Mouse (Mus musculus) neural tube, embryonic 14.5 days (tissue): ENCODE results near the gene Pcmt1. TPM values are rescaled to one million over a fixed set of nuclear protein-coding genes. Genes with fewer than 3 reads are reported as not detected.

ENCODE experiments used
- ATAC-seq: fragments of 200-750 bp; cut with Nextera tagmentation; 2 replicates; pipeline ENCODE4 v1.8.0; 2017; ENCODE audit warnings: low read depth, mild to moderate bottlenecking, moderate TSS enrichment, moderate library complexity
- H3K27ac ChIP-seq: fragments of 300-500 bp; sonication (generic); 2 replicates; pipeline ENCODE4 v1.5.1; 2014; ENCODE audit warnings: low read depth, mild to moderate bottlenecking, control low read depth, low read length, moderate library complexity, mixed read lengths
- H3K27me3 ChIP-seq: fragments of 300-500 bp; sonication (generic); 2 replicates; pipeline ENCODE4 v1.6.1; 2014; ENCODE audit warnings: low read length; ENCODE audit not compliant: control insufficient read depth, insufficient read depth
- H3K36me3 ChIP-seq: fragments of 300-500 bp; sonication (generic); 2 replicates; pipeline ENCODE4 v1.6.1; 2014; ENCODE audit warnings: low read length, mixed read lengths; ENCODE audit not compliant: control insufficient read depth, insufficient read depth
- H3K4me1 ChIP-seq: fragments of 300-500 bp; sonication (generic); 2 replicates; pipeline ENCODE4 v1.6.1; 2014; ENCODE audit warnings: low read length; ENCODE audit not compliant: control insufficient read depth, insufficient read depth
- H3K4me2 ChIP-seq: fragments of 300-500 bp; sonication (generic); 2 replicates; pipeline ENCODE4 v1.6.1; 2014; ENCODE audit warnings: mild to moderate bottlenecking, low read depth, low read length, control low read depth
- H3K4me3 ChIP-seq: fragments of 300-500 bp; sonication (generic); 2 replicates; pipeline ENCODE4 v1.5.1; 2014; ENCODE audit warnings: low read depth, low read length, control low read depth, mixed read lengths
- H3K9ac ChIP-seq: fragments of 300-500 bp; sonication (generic); replicated peaks from 2 replicates; pipeline ENCODE4 v1.6.1; 2014; ENCODE audit warnings: low read depth, mild to moderate bottlenecking, control low read depth, low read length, mixed read lengths
- H3K9me3 ChIP-seq: fragments of 300-500 bp; sonication (generic); 2 replicates; pipeline ENCODE4 v1.6.1; 2016; ENCODE audit warnings: low read length; ENCODE audit not compliant: control insufficient read depth
- WGBS: fragments of 180-500 bp; shearing (Covaris S2); extraction: QIAGEN DNeasy Blood & Tissue Kit; methylation state at CpG from one replicate; pipeline ENCODE4 v1.1.7; 2014; 5-methylcytosine and 5-hydroxymethylcytosine counted together
- polyA plus RNA-seq: library from polyadenylated mRNA; unstranded; fragments of >200 nt; fragmentation: Nextera tagmentation; extraction: Ambion mirVana; gene quantifications from 2 replicates; pipeline ENCODE4 v1.2.1, GENCODE M21; 2014

Gene Pcmt1
- polyA plus RNA-seq, 1 experiment from 2014 or later = 176 TPM

- Histone ChIP-seq H3K4me3 (peak overlapping the region; percentile 80), H3K4me1 (peaks cover 19% of the 10 kb centered on the region), H3K9ac (peak overlapping the region; percentile 84), H3K27ac (peak overlapping the region; percentile 84), H3K9me3 (no peaks in the 10 kb centered on the region), H3K27me3 (no peaks in the 10 kb centered on the region), H3K36me3 (no peaks in the 10 kb centered on the region), H3K4me2 (peak overlapping the region; percentile 92)
- ATAC-seq = peak; percentile 75
- under 1% methylated on average over 52 of the region's 54 CpGs for WGBS
Observed at GRCm38 (mm10) chr10:7590234-7590689, 90.7 kb downstream of the Pcmt1 start.

DNA sequence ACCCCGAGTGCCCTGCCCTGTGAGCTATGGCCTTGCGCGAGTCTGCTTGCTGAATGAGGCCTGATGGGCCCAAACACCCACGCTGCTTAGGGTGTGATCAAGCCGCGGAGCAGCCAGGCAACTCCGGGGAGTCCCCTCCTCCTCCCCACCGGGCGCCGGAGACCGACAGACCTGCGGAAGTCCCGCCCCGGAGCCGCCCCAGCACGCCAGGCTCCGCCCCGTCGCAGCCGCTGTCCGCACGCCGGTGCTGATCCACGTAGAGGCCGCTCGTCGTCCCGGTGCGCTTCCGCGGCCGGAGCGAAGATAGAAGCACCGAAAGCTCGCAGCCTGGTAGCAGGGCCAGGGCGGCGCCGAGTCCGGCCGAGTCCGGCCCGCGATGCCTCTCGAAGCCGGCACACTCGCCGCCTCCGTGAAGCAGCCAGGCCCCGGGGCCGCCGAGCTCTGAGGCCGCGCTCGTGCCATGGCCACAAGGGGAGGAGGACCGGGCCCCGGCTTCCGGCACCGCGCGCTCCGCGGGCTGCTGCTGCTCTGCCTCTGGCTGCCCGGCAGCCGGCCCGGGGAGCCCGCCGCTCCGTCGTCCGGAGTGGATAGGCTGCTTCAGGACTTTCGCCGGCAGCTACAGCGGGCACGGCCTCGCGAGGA is 91.2 kb downstream of the Pcmt1 start, which contains the start of gene Lrp11:
Gene Lrp11, plus strand, starts transcription at position 209 of the 642 bp plus-strand sequence.
- Histone ChIP-seq H3K4me2 (peak within 1 kb of the TSS; percentile 92), H3K9me3 (no peaks in the 10 kb centered on the region), H3K4me3 (peak within 1 kb of the TSS; percentile 80), H3K27me3 (no peaks in the 10 kb centered on the region), H3K9ac (peak within 1 kb of the TSS; percentile 84), H3K27ac (peak within 1 kb of the TSS; percentile 84), H3K36me3 (no peaks in the 10 kb centered on the region), H3K4me1 (peaks cover 19% of the 10 kb centered on the region)
- WGBS = under 1% methylated on average over 75 of the region's 76 CpGs
- ATAC-seq = peak; percentile 97

GRCm38 (mm10) chr10:7586771-7587170 is 94.2 kb downstream of the Pcmt1 start:
- Histone ChIP-seq H3K36me3 (no peaks in the 10 kb centered on the region), H3K27ac (no peak overlapping the region), H3K4me2 (no peak overlapping the region), H3K9me3 (no peaks in the 10 kb centered on the region), H3K4me1 (peaks cover 18% of the 10 kb centered on the region), H3K9ac (no peak overlapping the region), H3K4me3 (no peak overlapping the region), H3K27me3 (no peaks in the 10 kb centered on the region)
- WGBS = 63% methylated on average over 2 of the region's 2 CpGs
- ATAC-seq = no peak

DNA sequence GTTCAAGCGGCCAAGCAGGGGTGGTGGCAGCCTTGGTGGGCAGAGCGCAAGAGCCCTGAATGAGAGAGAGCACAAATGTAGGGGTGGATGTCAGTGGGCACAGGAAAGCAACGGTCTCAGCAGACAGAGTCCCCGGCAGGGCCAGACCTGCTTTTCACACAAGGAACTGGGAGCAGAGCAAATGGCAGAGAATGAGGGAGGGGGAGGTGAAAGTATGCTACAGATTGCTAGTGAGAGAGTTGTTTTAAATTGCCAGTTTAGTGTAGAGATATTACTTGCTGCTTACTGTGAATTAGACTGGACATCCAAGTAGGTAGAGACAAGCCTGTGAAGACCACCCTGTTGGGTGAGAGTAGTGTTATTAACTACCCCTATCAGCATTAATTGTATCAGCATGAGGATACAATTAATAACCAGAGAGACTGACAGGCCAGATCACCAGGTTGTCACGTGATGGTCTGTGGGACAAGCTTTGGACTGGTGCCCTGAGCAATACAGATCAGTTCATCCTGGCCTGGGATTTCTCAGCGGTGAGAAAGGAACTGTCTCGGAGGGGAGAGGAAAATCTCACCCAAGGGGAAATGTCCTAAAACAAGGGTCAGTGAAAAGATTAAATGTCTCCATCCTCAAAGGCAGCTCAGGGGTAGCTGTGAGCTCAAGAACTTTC is 97.9 kb downstream of the Pcmt1 start:
- no peak overlapping the region for H3K27ac ChIP-seq
- ATAC-seq = no peak
- H3K4me1 ChIP-seq = no peaks in the 10 kb centered on the region
- H3K4me3 ChIP-seq = no peak overlapping the region
- 59% methylated on average over 7 of the region's 7 CpGs for WGBS
- H3K27me3 ChIP-seq = no peaks in the 10 kb centered on the region
- no peaks in the 10 kb centered on the region for H3K36me3 ChIP-seq
- H3K4me2 ChIP-seq = no peak overlapping the region
- H3K9ac ChIP-seq = no peak overlapping the region
- no peaks in the 10 kb centered on the region for H3K9me3 ChIP-seq

GRCm38 (mm10) chr10:7582157-7582890 is 98.6 kb downstream of the Pcmt1 start:
- no peak overlapping the region for H3K4me3 ChIP-seq
- ATAC-seq = peak; percentile 56; the same call in 1 of the 2 replicates
- no peaks in the 10 kb centered on the region for H3K9me3 ChIP-seq
- H3K4me1 ChIP-seq = no peaks in the 10 kb centered on the region
- no peak overlapping the region for H3K9ac ChIP-seq
- no peaks in the 10 kb centered on the region for H3K36me3 ChIP-seq
- no peak overlapping the region for H3K4me2 ChIP-seq
- no peaks in the 10 kb centered on the region for H3K27me3 ChIP-seq
- 47% methylated on average over 11 of the region's 11 CpGs for WGBS
- H3K27ac ChIP-seq = no peak overlapping the region

DNA sequence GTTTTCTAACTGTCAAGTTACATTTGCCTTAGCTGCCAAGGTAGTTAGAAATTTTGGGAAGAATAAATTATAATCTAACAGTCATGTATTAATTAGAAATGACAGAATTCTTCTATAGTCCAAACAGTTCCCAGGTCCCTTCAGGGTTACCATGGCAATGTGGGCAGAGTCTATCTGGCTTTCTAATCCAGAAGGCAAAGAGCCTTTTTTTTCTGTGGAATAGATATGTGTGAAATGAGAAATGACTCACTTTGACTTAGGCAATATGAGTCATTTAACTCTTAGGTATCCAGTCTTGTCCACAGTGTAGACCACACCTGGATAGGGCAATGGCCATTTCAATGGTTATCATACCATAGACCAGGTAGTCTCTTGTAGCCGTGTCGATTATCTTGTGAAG is 99.5 kb downstream of the Pcmt1 start:
- Histone ChIP-seq H3K27ac (no peak overlapping the region), H3K36me3 (no peaks in the 10 kb centered on the region), H3K9me3 (no peaks in the 10 kb centered on the region), H3K4me2 (no peak overlapping the region), H3K4me1 (no peaks in the 10 kb centered on the region), H3K9ac (no peak overlapping the region), H3K27me3 (no peaks in the 10 kb centered on the region), H3K4me3 (no peak overlapping the region)
- no peak for ATAC-seq
- WGBS = 97% methylated on average over 2 of the region's 2 CpGs

Other genes starting within 250 kb of the Pcmt1 start
- gene Ulbp1, start 207.5 kb downstream of the Pcmt1 start, polyA plus RNA-seq = 0.36 and 0.48 TPM in 2 replicates
- gene Lrp11, start 91.3 kb downstream of the Pcmt1 start, polyA plus RNA-seq = 37.8 and 39.1 TPM in 2 replicates
- gene Nup43, start 13.6 kb downstream of the Pcmt1 start, polyA plus RNA-seq = 26.7 and 28.0 TPM in 2 replicates
- 17.5 and 19.5 TPM in 2 replicates for gene Lats1, start 78 bp upstream of the Pcmt1 start, polyA plus RNA-seq
- 32.3 and 34.2 TPM in 2 replicates for gene Katna1, start 44.9 kb upstream of the Pcmt1 start, polyA plus RNA-seq
- gene Ginm1, start 111.7 kb upstream of the Pcmt1 start, polyA plus RNA-seq = 50.8 and 55.2 TPM in 2 replicates
- gene Ppil4, start 111.8 kb upstream of the Pcmt1 start, polyA plus RNA-seq = 48.1 and 48.7 TPM in 2 replicates
- gene Zc3h12d, start 151.3 kb upstream of the Pcmt1 start, polyA plus RNA-seq = 0.08 and 0.17 TPM in 2 replicates